Mouse (Mus musculus) thymus, adult 2 months (tissue): ENCODE measurements around the gene Urb2. TPM values are rescaled to one million over a fixed set of nuclear protein-coding genes. Genes with fewer than 3 reads are reported as not detected.

Experiments
- DNase-seq: peaks from one replicate; pipeline ENCODE4 v3.0.0; 2021
- H3K27ac ChIP-seq: fragments of 200-500 bp; 2 replicates; pipeline ENCODE4 v1.5.1; 2012; ENCODE audit warnings: low read length, control low read depth; ENCODE audit not compliant: control insufficient read depth, insufficient read depth
- H3K27me3 ChIP-seq: fragments of 200-500 bp; 2 replicates; pipeline ENCODE4 v1.6.1; 2012; ENCODE audit warnings: mild to moderate bottlenecking, low read length, moderate library complexity, mixed read lengths; ENCODE audit not compliant: control insufficient read depth, insufficient read depth
- H3K36me3 ChIP-seq: fragments of 200-500 bp; 2 replicates; pipeline ENCODE4 v1.6.1; 2012; ENCODE audit warnings: mild to moderate bottlenecking, low read length, moderate library complexity; ENCODE audit not compliant: control insufficient read depth, insufficient read depth
- H3K4me1 ChIP-seq: fragments of 200-500 bp; replicated peaks from 2 replicates; pipeline ENCODE4 v1.6.1; 2012; ENCODE audit warnings: low read length; ENCODE audit not compliant: control insufficient read depth, insufficient read depth
- H3K4me3 ChIP-seq: fragments of 200-500 bp; 2 replicates; pipeline ENCODE4 v1.5.1; 2012; ENCODE audit warnings: mild to moderate bottlenecking, low read length, control low read depth, moderate library complexity; ENCODE audit not compliant: control insufficient read depth, insufficient read depth
- CTCF ChIP-seq: fragments of 200-500 bp; IDR thresholded peaks from 2 replicates; pipeline ENCODE4 v1.5.1; 2012; ENCODE audit warnings: mild to moderate bottlenecking, control low read depth, low read length, moderate library complexity, borderline replicate concordance; ENCODE audit not compliant: control insufficient read depth, poor library complexity, insufficient read depth; ENCODE audit errors: extremely low read depth
- POLR2A ChIP-seq: fragments of 200-500 bp; IDR thresholded peaks from 2 replicates; pipeline ENCODE4 v1.6.1; 2012; ENCODE audit warnings: mild to moderate bottlenecking, low read length, control low read depth, moderate library complexity; ENCODE audit not compliant: control insufficient read depth, poor library complexity, insufficient read depth; ENCODE audit errors: extremely low read depth
- WGBS: fragments of 180-500 bp; shearing (Covaris S2); methylation state at CpG from one replicate; pipeline ENCODE4 v1.1.7; 2018; 5-methylcytosine and 5-hydroxymethylcytosine counted together
- polyA plus RNA-seq: library from polyadenylated mRNA; depleted of rRNA; stranded (reverse); fragments of >200 nt; gene quantifications from 2 replicates; pipeline ENCODE4 v1.2.3, GENCODE M21; 2012

Gene Urb2
- polyA plus RNA-seq, 1 experiment, result 16.2 TPM

DNA sequence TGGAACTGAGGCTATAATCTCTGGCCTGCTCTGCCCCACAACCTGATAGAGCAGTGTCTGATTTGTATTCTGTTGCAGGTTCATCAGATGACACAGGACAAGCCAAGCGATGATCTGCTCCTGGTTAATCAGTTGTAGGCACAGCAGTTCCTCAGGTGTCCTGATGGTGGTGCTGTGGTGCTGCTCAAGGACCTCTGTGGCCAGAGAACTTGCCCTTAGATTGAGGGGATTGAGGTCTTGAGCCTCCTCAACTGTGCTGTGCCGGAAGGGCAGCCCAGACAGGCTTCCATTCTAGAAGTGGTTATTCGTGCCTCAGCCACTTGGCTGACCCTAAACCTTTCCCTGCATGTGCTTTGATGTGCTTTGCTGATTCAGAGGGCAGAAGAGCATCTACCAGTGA lies 30.8 kb downstream of the Urb2 start:
- 31% methylated on average over 3 of the region's 3 CpGs for WGBS
- no peaks in the 10 kb centered on the region for H3K27me3 ChIP-seq
- no peak overlapping the region for H3K4me3 ChIP-seq
- no peak overlapping the region for H3K27ac ChIP-seq
- peaks cover 22% of the 10 kb centered on the region for H3K4me1 ChIP-seq
- TF ChIP-seq CTCF (peak; percentile 82; the same call in 1 of the 2 replicates), POLR2A (no peak)
- H3K36me3 ChIP-seq, result peaks cover 14% of the 10 kb centered on the region
- peak; percentile 82 for DNase-seq

DNA sequence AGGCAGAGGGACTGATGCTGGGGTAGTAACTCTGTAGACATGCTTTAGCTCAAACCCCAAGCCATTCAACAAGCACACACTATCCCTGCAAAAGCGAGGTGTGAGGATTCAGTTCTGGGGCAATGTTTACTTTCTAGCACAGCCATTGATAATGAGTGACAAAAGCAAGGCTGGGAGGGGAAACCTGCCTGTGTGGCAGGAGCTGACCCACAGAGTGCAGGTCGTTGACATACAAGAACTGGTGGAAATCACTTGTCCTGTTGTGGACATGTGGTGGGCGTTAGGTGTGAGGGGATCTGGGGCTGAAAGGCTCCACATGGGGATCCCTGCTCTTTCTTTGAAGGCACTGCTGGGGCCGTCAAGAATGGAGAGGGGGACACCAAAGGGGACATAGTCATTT lies 31.3 kb downstream of the Urb2 start:
- Histone ChIP-seq H3K27me3 (no peaks in the 10 kb centered on the region), H3K4me3 (no peak overlapping the region), H3K4me1 (peaks cover 26% of the 10 kb centered on the region), H3K27ac (no peak overlapping the region), H3K36me3 (peaks cover 10% of the 10 kb centered on the region)
- no peak for TF ChIP-seq CTCF
- TF ChIP-seq POLR2A, result no peak
- DNase-seq, result no peak
- WGBS, result 87% methylated on average over 4 of the region's 4 CpGs

DNA sequence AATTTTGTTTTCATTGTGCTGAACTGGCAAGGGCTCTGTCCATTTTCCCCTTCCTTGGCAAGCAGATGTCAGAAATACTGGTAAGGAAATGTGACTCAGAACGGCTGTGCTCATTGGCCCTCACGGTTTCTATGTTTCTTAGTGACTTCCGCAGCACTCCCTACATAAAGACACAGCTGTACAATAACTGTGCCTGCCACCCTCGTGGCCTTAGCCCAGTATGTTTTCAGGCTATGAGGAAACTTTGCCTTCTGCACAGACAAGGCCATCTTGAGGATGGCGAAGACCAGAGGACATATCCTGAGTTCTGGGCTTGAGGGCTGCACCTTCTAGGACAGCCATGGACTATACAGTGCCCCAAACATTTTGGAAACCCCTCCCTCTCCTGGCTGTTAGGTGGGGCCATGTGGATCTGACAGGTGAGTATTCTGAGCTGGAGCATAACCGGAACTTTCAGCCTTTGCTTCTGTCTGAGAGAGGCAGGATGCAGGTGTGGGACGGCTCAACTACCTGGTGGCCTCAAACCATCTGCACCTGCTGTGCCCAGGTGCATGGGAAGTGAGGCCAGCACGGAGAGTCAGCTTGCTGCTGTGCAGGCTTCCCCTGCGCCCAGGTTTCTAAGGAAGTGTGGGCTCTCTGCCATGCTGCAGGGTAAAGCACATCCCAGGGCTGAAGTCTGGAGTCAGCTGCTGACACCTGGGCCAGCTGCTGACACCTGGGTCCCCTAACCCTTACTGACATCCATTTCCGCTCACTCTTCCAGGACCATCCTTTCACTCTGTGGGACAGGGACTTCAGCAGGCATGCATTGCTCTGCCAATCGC lies 35.7 kb downstream of the Urb2 start:
- Histone ChIP-seq H3K27ac (peak overlapping the region; percentile 85), H3K27me3 (no peaks in the 10 kb centered on the region), H3K36me3 (no peaks in the 10 kb centered on the region), H3K4me3 (no peak overlapping the region), H3K4me1 (peaks cover 26% of the 10 kb centered on the region)
- WGBS, result 27% methylated on average over 11 of the region's 11 CpGs
- TF ChIP-seq POLR2A (no peak), CTCF (no peak)
- DNase-seq, result peak; percentile 77

DNA sequence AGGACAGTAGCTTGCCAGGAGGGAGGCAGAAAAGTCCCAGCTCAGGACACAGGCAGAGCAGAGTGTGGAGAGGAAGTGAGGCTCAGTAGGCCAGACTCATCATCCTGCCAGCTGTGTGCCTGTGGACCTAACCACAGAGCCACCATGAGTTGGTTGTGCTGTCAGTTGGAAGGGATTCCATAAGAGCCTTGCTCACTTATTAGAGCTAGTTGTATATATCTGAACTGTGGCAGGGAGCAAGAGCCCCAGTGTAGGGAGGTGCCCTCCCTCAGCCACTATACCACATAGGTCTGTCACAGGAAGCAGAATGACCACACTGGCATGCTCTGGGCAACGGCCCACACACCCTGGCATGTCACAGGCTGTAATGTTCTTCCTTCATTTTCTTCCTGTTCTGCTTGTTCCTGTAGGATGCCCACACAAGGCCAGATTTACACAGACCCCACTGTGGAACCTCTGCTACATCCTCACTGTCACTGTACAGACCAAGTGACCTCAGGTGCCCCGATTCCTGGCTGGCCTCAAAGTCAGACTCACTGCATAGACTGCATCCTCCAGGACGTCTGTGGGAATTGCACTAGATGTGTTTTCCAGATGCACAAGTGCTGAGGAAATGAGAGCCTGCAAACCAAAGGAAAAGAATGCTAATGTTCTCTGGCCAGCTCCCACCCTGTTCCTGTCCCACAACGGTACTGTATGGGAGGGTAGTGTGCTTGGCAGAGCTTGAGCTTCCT lies 45.2 kb downstream of the Urb2 start:
- Histone ChIP-seq H3K27me3 (no peaks in the 10 kb centered on the region), H3K27ac (peak overlapping the region; percentile 58), H3K4me3 (no peak overlapping the region), H3K36me3 (no peaks in the 10 kb centered on the region), H3K4me1 (peaks cover 33% of the 10 kb centered on the region)
- WGBS, result 10% methylated on average over 4 of the region's 4 CpGs
- DNase-seq, result peak; percentile 56
- TF ChIP-seq POLR2A, result no peak
- TF ChIP-seq CTCF, result no peak

DNA sequence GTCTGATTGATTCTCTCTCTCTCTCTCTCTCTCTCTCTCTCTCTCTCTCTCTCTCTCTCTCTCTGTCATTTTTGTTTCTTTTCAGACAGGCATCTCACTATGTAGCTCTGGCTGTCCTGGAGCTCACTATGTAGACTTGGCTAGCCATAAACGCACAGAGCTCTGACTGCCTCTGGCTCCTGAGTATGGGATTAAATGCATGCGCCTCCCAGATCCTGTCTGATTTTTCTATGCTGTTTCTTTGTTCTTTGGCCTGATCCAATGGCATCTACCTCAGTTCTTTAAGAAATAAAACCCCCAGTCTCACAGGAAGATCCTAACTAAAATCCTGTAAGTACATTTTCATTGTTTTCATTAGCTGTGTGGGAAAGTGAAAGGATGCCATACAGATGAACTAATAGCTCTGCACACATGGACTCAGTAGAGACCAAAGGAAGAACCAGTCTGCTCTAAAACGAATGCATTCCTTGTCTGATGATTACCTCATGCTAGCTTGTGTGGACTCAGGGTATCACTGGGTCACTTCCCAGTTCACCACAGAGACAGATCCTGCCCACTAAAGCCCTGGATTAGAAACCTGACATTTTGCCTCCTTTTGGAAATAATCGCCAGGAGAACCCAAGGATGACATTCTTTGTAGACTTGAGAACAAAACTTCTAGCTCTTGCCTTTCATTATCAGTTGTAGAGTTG lies 45.9 kb downstream of the Urb2 start:
- no peak overlapping the region for H3K27ac ChIP-seq
- DNase-seq, result no peak
- no peak overlapping the region for H3K4me3 ChIP-seq
- H3K4me1 ChIP-seq, result peaks cover 40% of the 10 kb centered on the region
- no peaks in the 10 kb centered on the region for H3K36me3 ChIP-seq
- H3K27me3 ChIP-seq, result no peaks in the 10 kb centered on the region
- TF ChIP-seq CTCF (no peak), POLR2A (no peak)
- 55% methylated on average over 4 of the region's 4 CpGs for WGBS

DNA sequence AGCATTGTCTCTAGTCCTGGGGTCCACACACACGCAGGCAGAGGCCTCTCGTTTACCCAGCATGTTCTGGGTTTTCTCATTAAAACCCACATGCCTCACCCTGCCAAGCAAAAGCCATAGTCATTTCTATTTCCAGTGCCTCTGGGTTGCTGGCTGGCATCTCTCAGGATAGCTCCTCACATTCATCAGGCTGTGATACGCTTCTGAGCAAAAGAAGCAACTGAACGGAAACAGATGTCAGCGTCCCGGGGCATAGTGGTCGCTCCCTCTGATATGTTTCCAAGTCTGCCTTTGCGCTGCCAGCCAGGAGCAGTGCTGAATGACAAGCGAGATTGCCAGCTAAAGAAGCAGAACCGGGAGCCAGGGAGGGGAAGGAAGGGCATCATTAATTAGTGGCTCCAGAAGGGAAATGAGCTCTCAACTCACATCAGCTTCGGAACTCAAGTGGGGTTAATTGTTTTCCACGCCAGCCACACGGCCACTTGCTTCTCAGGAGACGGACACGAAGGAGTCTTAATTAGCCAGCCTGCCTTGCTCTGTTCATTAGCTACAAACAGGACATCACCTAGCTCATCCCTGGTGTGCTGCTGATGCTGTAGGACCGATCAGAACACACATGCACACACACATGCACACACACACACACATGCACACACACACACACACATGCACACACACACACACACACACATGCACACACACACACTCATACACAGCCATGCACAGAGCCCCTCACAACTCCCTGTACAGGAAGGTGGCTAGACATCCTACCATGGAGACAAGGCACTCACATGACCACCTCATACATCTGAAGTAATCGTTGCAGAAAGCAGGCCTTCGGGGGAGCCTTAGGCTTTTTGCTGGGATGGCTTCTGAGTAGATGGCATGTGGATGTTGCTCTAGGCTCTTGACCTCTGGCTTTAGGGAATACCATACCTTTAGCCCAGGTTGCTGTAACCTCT lies 49.3 kb downstream of the Urb2 start:
- Histone ChIP-seq H3K4me1 (peaks cover 47% of the 10 kb centered on the region), H3K27ac (no peak overlapping the region), H3K36me3 (no peaks in the 10 kb centered on the region), H3K4me3 (no peak overlapping the region), H3K27me3 (no peaks in the 10 kb centered on the region)
- TF ChIP-seq CTCF, result no peak
- no peak for DNase-seq
- 18% methylated on average over 18 of the region's 18 CpGs for WGBS
